Mouse (Mus musculus): ENCODE data around the gene Cdca7l. TPM values are rescaled to one million over a fixed set of nuclear protein-coding genes. Genes with fewer than 3 reads are reported as not detected.
"Not testable (repeated sequence)": the region's sequence is repeated elsewhere in the genome, so short reads cannot be mapped to it uniquely, and the experiment has no call there.

Cdca7l gene
- polyA plus RNA-seq, 1 experiment from 2014 or later: 42.4 TPM

DNA sequence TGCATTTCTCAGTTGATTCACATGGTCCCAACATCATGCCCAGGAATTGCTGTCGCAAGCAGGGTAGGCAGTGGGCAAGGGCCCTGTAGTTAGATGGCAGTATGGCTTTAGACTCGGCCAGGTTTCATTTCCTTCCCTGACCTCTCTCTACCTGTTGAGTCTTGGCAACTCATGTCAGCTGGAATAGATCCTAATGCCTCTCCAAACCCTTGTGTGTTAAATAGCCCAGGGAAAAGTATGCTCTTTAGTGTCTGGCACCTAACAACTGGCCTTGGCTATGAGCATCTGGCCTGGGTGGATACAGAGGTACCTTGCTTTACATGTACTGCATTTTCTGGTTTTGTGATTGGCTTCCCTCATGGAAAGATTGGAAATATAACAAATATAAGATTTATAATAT is 80.5 kb downstream of the Cdca7l start:
- Histone ChIP-seq H3K36me3 (no peaks in the 10 kb centered on the region), H3K27ac (no peak overlapping the region), H3K4me1 (replicated peaks) (no peaks in the 10 kb centered on the region), H3K4me3 (replicated peaks) (no peak overlapping the region), H3K9me3 (no peaks in the 10 kb centered on the region), H3K27me3 (replicated peaks) (no peaks in the 10 kb centered on the region), H3K9ac (no peak overlapping the region), H3K4me2 (replicated peaks) (no peak overlapping the region)
- 91% methylated on average over 2 of the region's 2 CpGs for WGBS
- no peak for ATAC-seq

GRCm38 (mm10) chr12:117887422-117887821 is 83.3 kb downstream of the Cdca7l start:
- Histone ChIP-seq H3K4me1 (replicated peaks) (no peaks in the 10 kb centered on the region), H3K4me2 (replicated peaks) (no peak overlapping the region)
- WGBS: 65% methylated on average over 3 of the region's 3 CpGs

DNA sequence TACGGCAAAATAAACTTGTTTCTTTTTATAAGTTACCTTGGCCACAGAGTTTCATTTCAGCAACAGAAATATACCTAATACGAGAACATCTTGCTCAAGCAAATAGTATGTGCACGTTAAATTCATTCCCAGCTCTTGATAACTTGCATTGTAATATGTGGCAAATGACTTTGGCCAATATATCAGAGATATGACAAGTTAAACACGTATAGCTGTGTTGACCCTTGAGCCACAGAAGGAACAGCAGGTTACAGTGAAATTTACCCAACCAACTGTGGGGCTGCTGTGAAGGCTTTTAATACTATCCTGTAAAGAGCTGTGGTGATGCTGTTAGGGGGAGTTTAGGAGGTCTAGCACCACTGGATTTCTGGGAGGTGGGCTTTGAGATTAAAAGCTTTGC is 96.7 kb downstream of the Cdca7l start:
- H3K4me1 ChIP-seq (replicated peaks); H3K27me3 ChIP-seq (replicated peaks); H3K9ac ChIP-seq; H3K36me3 ChIP-seq; H3K27ac ChIP-seq; H3K9me3 ChIP-seq; H3K4me2 ChIP-seq (replicated peaks); H3K4me3 ChIP-seq (replicated peaks): not testable (repeated sequence)
- WGBS: 83% methylated on average over 1 of the region's 4 CpGs
- 0 out of 2 replicates have a peak, but pooled peaks have one; percentile 28 for ATAC-seq

More at GRCm38 (mm10) chr12:117887422-117887821, 83.3 kb downstream of the Cdca7l start:
- peak; percentile 51 for ATAC-seq
- H3K9ac ChIP-seq: no peak overlapping the region
- H3K27ac ChIP-seq: no peak overlapping the region
- no peak overlapping the region for H3K4me3 ChIP-seq (replicated peaks)
- H3K9me3 ChIP-seq: no peaks in the 10 kb centered on the region
- no peaks in the 10 kb centered on the region for H3K27me3 ChIP-seq (replicated peaks)
- no peaks in the 10 kb centered on the region for H3K36me3 ChIP-seq

- 33% methylated on average over 2 of the region's 4 CpGs for WGBS
- ATAC-seq: peak; percentile 25; the same call in 1 of the 2 replicates
- not testable (repeated sequence) for H3K27ac ChIP-seq; H3K9ac ChIP-seq; H3K4me3 ChIP-seq (replicated peaks); H3K9me3 ChIP-seq; H3K4me1 ChIP-seq (replicated peaks); H3K27me3 ChIP-seq (replicated peaks); H3K36me3 ChIP-seq; H3K4me2 ChIP-seq (replicated peaks)
These were observed 97.3 kb downstream of the Cdca7l start for GRCm38 (mm10) chr12:117901352-117901751.

GRCm38 (mm10) chr12:117903671-117904070 is 99.6 kb downstream of the Cdca7l start:
- WGBS: 86% methylated on average over 8 of the region's 8 CpGs
- no peaks in the 10 kb centered on the region for H3K4me1 ChIP-seq (replicated peaks)
- no peaks in the 10 kb centered on the region for H3K36me3 ChIP-seq
- ATAC-seq: no peak
- H3K27me3 ChIP-seq (replicated peaks): no peaks in the 10 kb centered on the region
- no peaks in the 10 kb centered on the region for H3K9me3 ChIP-seq
- no peak overlapping the region for H3K4me2 ChIP-seq (replicated peaks)
- no peak overlapping the region for H3K4me3 ChIP-seq (replicated peaks)
- no peak overlapping the region for H3K9ac ChIP-seq
- no peak overlapping the region for H3K27ac ChIP-seq

- H3K27me3 ChIP-seq (replicated peaks); H3K4me3 ChIP-seq (replicated peaks); H3K4me1 ChIP-seq (replicated peaks); H3K27ac ChIP-seq; H3K9me3 ChIP-seq; H3K36me3 ChIP-seq; H3K9ac ChIP-seq; ATAC-seq; H3K4me2 ChIP-seq (replicated peaks): not testable (repeated sequence)
- 78% methylated on average over 4 of the region's 4 CpGs for WGBS
These were observed 101.2 kb downstream of the Cdca7l start for GRCm38 (mm10) chr12:117905232-117905840.

GRCm38 (mm10) chr12:117911396-117911795 is 107.3 kb downstream of the Cdca7l start:
- Histone ChIP-seq H3K9me3 (no peaks in the 10 kb centered on the region), H3K4me3 (replicated peaks) (no peak overlapping the region), H3K9ac (no peak overlapping the region), H3K4me1 (replicated peaks) (no peaks in the 10 kb centered on the region), H3K36me3 (no peaks in the 10 kb centered on the region), H3K27me3 (replicated peaks) (no peaks in the 10 kb centered on the region), H3K4me2 (replicated peaks) (no peak overlapping the region), H3K27ac (no peak overlapping the region)
- no peak for ATAC-seq
- 72% methylated on average over 1 of the region's 1 CpGs for WGBS

DNA sequence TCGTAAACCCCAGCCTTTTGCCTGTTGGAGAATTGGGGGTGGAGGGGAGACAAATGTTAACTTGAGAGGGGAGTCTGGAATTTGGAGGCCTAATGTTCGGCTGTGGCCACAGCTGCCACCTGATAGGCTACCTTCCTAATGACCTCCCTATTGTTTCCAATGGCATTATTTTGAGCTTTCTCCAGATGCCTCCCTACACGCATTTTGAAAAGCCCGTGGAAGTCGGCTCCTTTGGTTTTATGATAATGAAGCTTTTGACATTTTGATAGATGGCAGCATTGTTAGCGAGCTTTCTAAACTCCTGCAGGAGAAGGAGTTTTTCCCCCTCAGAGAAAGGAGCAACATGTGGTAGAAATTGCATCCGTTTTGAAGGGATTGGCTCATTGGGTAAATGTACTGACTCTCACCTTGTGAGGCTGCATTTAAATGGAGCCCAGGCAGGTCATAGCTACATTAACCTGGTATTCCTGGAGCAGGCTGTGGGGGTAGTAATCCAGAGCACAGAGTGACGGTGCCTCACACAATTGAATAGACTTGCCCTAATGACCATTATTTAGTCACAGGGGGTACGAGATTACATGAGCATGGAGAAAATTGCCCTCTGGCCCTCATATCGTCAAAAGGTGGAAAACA is 110.6 kb downstream of the Cdca7l start:
- H3K27me3 ChIP-seq (replicated peaks): no peaks in the 10 kb centered on the region
- ATAC-seq: no peak
- H3K9me3 ChIP-seq: no peaks in the 10 kb centered on the region
- H3K27ac ChIP-seq: no peak overlapping the region
- no peaks in the 10 kb centered on the region for H3K4me1 ChIP-seq (replicated peaks)
- no peak overlapping the region for H3K4me3 ChIP-seq (replicated peaks)
- H3K9ac ChIP-seq: no peak overlapping the region
- no peaks in the 10 kb centered on the region for H3K36me3 ChIP-seq
- no peak overlapping the region for H3K4me2 ChIP-seq (replicated peaks)
- 35% methylated on average over 10 of the region's 10 CpGs for WGBS

DNA sequence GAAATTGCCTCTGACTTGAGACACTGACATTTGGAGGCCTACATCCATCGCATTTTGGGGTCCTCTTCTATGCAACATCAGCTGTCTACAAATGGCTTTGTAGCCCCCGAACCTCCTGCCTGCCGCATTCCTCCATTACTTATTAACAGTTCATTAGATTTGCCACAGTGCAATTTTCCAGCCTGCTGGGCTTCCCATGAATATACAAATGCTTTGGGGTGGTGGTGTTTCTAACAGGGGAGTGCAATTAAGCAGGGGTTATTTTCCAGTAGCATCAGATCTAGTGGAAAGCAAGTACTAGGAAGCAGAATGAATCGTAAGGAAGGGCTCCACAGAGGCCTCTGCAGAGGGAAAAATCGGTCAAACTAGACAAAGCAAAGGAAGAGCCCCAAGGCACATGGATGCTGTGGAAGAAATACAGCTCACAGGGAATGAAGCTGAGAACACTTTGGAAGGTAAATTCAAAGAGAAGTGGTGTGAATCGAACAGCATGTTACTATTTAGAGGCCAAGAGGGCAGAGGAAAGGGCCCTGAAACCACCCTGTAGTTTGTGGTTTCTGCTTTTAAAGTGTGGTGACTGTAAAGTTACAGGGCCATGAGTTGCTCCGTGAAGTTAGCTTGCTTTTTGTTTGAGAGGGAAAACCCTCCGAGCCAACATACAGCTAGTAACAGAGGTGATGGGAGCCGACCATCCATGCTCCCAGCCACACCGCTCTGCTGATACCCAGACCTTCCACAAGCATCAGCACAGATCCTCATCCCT is 111.9 kb downstream of the Cdca7l start:
- no peaks in the 10 kb centered on the region for H3K9me3 ChIP-seq
- H3K36me3 ChIP-seq: no peaks in the 10 kb centered on the region
- H3K4me3 ChIP-seq (replicated peaks): no peak overlapping the region
- ATAC-seq: no peak
- H3K4me2 ChIP-seq (replicated peaks): no peak overlapping the region
- H3K9ac ChIP-seq: no peak overlapping the region
- WGBS: 59% methylated on average over 10 of the region's 10 CpGs
- H3K27ac ChIP-seq: no peak overlapping the region
- no peaks in the 10 kb centered on the region for H3K27me3 ChIP-seq (replicated peaks)
- H3K4me1 ChIP-seq (replicated peaks): no peaks in the 10 kb centered on the region

Measured in intestine, embryonic 15.5 days (tissue).